Mouse (Mus musculus) frontal cortex, postnatal 14 days (tissue): ENCODE measurements around the gene Nfib.

Experiments
- DNase-seq, 2 experiments: peaks; one replicate each; pipeline ENCODE4 v3.0.0; 2022; ENCODE audit warnings: low spot score in 2 of 2

Nfib gene

DNA sequence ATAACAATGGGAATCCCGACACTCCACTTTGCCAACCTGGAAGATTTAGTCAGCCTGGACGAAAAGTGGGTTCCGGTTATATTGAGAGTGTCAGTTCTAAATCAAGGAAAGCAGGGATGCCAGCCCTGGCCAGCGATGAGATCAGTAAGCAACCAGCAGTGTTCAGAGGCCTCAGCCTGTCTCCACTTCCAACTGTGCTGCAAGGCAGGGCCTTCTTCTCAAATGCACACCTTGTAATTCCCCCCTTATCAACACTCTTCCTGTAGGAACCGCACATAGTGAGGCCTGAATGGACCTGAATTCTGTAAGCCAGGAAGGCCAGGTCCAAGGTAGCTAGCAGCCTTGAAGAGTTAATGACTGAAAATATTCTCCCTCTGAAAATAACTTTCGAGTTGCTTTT is 239.4 kb downstream of the Nfib start:
- no peak for DNase-seq

- no peak for DNase-seq
These were observed 241.4 kb downstream of the Nfib start for GRCm38 (mm10) chr4:82464051-82464632.

GRCm38 (mm10) chr4:82463189-82463715 is 242.3 kb downstream of the Nfib start:
- no peak for DNase-seq

GRCm38 (mm10) chr4:82461676-82462075 is 243.9 kb downstream of the Nfib start:
- DNase-seq: no peak

DNA sequence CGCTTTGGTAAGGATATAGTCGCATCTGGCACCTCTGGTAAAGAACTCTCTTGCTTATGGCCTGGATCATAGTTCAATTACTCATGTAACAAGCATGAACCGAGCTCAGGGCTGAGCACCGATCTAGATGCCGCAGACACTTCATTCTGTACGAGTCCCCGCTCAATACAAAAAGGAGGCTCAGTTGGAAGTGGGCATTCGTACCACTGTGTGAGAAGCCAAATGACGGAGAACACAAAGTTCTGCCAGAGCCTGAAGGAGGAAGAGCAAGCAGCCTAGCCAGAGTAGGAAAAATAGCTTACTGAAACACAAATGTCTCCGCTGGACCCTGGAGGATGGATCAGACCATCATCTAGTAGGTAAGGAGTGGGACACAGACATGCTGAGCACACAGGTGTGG is 246.7 kb downstream of the Nfib start:
- no peak for DNase-seq

DNA sequence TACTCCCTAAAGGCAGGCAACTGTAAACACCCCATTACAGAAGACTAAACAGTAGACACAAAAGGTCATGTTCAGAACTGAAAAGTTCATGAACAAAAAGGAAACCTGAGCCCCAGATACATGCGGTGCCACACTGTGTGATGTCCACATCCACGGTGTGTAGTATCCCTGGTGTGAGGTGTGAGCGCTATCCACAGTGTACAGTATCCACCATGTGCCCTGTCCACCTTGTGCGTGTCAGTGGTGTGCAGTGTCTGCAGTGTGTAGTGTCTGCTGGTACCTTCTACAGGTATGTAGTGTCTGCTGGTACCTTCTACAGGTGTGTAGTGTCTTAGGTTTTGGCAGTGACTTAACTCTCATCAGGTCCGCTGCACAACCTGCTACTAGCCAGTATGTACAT is 248.6 kb downstream of the Nfib start:
- no peak for DNase-seq

DNA sequence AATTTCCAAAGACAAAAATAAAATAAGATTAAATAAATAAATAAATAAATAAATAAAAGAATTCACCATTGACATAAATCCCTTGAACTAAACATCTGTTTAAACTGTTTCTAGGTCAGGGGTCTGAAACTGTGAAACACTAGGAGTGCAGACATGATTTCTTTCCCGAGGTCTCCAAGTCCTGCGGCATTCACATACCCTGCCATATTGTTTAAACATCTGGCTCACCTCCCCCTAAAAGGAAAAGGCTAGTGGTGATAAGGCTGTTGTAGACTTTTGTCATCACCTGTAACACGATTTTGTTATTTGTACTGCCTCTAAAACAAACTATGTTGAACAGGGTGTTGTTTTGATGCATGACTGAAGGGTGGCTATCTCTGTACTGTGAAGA is 249.2 kb downstream of the Nfib start:
- no peak for DNase-seq

- DNase-seq: no peak
These were observed 249.8 kb downstream of the Nfib start for GRCm38 (mm10) chr4:82455617-82456322.

- DNase-seq: no peak
These were observed 250.6 kb downstream of the Nfib start for GRCm38 (mm10) chr4:82454989-82455388.

DNA sequence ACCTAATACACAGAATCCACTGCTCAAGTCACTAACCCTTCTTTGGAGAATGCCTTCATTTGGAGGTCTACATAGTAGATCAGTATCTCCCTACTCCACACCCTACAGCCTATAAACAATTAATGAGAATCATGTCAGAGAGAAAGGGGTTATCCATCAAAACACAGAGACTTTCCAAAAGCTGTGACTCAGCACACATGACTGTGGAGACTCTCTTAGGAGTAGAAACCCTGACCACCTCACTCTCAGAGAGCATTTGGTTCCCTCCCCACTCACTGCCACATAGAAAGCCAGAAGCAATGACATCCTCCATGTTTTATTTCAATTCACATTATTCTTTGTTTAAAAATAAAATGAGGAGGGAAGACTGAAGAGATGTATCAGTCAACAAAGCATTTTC is 252.2 kb downstream of the Nfib start:
- DNase-seq: no peak

- DNase-seq: no peak
These were observed 252.6 kb downstream of the Nfib start for GRCm38 (mm10) chr4:82452905-82453304.

GRCm38 (mm10) chr4:82447061-82447671 is 258.4 kb downstream of the Nfib start:
- DNase-seq: peak; percentile 57 to 62

- DNase-seq: no peak
These were observed 261.5 kb downstream of the Nfib start for GRCm38 (mm10) chr4:82444078-82444477.

DNA sequence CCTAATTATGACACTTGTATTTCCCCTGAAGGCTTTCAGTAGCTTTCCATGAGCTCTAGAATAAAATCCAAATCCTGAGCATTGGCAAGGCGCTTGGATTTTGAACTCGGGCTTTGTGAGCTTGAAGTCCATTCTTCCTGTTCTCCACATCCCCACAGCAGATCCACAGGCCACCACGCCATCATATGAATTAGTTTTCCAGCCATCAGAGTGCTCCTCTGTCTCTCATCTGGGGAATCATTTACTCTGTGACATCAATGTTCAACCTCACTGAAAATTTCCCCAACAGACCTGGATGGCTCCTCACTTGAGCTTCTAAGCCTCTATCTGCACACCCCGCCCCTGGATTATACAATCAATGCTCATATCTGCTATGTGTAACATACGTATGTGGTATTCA is 262.1 kb downstream of the Nfib start:
- no peak for DNase-seq

GRCm38 (mm10) chr4:82443003-82443402 is 262.5 kb downstream of the Nfib start:
- no peak for DNase-seq

DNA sequence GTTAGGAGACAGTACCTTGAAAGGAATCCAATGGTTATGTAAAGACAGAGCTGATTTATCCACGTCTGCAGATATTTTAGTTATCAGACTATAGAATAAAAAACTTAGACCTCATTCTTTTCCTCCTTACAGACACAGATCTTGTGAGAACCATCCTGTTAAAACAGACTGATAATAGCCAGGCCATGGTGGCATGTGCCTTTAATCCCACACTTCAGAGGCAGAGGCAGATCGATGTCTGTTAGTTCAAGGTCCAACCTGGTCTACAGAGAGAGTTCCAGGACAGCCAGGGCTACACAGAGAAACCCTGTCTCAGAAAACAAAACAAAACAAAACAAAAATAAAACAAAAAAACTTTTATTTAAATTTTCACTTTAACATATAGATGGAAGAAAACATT is 264.9 kb downstream of the Nfib start:
- DNase-seq: no peak

DNA sequence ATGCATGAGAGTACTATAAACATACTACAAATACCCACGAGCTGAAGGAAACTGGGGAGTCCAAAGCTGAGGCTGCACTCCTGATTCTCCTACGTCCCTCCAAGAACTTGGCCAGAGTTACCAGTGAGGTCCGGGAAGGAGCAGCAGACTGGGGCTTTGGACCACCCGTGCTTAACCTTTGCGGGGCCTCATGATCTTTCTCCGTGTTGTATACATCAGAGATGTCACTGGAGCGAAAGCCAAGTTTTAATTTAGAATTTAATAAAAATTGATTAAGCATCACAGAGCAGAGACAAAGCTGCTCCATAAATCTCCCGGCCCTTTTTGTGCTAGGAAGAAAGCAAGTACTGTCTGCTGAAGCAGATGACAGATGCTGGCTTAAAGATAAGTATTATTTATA is 265.7 kb downstream of the Nfib start:
- DNase-seq: no peak

DNA sequence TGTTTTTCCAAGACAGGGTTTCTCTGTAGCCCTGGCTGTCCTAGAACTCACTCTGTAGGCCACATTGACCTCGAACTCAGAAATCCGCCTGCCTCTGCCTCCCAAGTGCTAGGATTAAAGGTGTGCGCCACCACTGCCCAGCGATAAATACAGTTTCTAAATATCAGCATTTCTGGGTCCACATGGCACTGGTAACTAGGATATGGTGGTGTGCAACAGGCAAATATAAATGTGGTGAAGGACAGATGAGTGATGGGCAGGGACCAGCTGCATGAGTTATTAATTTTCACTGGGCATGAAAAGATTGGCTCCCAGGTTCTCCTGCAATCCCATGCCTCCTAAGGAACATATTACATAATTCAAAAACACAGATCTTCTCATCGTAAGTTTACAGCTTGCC is 266.9 kb downstream of the Nfib start:
- DNase-seq: no peak

DNA sequence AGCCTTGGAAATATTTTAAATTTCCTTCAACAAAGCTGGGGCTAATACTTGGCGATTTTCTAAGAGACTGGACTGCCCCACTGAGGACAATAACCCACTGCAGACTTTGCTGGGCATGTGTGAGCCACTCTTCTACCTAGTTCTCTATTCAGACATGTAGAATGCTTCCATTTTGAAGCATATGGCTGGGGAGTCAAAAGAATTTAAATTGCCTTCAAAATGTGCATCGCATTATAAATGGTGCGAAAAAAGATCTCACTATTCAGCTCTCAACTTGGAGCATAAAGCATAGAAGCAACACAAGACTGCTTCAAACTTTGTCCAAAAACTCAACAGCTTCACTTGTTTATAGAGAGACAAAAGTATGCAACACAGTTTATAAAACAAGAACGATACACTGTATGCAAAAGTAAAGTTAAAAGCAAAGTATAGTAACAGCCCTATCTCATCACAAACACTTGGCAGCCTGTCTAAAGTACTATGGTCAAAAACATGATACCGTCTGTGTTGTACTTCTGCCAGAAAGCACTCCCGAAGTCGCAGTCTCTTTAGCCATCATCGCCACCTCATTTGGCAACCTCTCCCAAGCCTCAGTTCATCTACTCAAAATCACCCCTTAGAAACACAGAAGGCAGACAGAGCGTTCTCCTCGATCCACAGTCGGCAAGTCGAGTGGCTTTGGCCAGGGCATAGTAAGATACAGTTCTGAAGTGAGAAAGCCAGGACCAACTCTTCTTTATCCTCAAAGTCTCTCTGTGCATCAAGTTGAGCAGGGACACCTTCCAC is 267.8 kb downstream of the Nfib start:
- no peak for DNase-seq

DNA sequence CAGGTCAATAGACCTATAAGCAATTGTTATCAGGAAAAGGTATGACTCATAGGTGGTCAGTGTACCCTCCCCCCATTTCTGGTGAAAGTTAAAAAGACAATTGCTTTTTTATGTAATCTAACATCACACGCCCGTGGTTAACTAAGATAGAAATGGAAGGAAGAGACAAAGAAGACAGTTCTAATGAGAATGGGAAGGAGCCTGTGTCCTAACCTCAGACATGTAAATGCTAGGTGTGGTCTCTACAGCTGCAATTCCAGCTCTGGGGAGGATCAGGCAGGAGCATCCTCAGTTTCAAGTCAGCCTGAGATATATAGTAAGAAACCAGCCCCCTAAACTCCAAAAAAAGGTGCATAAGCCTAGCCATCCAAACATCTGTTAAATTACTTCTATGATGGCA is 268.9 kb downstream of the Nfib start:
- no peak for DNase-seq

- DNase-seq: no peak
These were observed 269.8 kb downstream of the Nfib start for GRCm38 (mm10) chr4:82435716-82436115.

DNA sequence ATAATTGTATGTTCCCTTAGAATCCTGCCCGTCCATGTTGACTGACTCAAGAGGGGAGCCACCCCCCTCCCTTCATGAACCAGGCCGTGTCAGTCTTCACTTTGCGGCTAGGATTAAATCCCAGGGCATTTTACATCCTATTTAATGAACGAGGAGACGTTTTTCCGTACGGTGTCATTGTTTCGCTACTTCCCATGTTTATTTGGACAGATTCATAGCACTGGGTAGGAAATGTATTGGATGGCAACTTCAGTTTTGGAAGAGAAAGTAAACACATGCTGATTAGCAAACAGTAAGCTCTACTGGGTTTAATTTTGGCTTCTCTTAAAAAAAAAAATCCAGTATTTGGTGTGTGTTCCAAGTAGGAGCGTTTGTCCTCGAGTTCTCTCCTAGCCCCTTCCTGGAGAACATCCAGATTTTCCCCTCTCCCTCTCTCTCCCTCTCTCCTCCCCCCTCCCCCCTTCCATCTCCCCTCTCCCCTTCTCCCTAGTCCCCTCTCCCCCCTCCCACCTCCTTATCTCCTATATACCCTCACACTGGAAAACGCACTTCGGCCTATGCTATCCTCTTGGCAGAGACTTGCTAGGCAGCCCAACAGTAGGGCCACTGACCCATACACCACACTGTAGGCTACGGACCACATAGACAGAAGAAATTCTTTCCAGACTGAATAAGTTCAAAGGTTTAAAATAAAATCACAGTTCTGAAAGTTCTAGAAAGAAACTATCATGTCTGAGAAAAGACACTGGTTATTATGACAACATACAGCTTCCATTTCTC is 271.4 kb downstream of the Nfib start:
- no peak for DNase-seq
